Mouse (Mus musculus): ENCODE data around the gene Rnf222. TPM values are rescaled to one million over a fixed set of nuclear protein-coding genes. Genes with fewer than 3 reads are reported as not detected.

The Rnf222 gene
- polyA plus RNA-seq, 1 experiment: not detected

DNA sequence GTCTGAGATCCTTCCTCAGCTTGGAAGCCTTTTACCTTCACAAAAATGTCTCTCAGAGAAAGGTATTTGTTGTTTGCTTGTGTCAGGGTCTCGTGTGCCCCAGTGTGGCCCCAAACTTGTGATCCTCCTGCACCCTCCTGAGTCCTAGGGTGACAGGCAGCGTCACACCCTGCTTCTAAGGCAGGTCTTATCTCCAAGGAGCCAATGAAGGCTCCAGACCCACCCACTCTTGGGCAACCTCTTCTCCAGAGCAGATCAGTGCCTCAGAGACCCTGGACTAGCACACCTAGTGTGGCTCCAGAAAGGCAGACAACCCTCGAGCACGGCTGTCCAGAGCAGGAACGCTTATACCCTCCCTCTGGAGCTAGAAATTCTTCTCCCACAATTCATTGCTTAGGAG is 4.0 kb upstream of the Rnf222 start:
- 46% methylated on average over 5 of the region's 5 CpGs for WGBS

DNA sequence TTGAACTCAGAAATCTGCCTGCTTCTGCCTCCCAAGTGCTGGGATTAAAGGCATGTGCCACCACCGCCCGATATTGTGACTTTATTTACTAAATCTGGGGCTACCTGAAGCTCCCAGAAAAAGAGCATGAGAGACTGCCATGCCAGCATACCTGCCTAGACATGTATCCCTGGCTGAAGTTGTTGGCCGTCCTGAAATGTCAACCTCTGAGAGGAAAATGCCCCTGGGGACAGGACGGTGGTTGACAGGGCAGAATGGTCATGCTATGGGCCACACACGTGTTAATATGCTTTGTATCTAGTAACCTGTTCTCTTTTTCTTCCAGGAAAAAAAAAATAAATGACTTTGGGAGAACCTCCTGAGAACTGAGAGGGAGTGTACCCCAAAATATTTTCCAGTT is 2.3 kb upstream of the Rnf222 start:
- WGBS: 87% methylated on average over 5 of the region's 5 CpGs
- DNase-seq (ENCODE audit: low read depth, low spot score): no peak

More for the DNA sequence above, 4.0 kb upstream of the Rnf222 start:
- DNase-seq (ENCODE audit: low read depth, low spot score): no peak

DNA sequence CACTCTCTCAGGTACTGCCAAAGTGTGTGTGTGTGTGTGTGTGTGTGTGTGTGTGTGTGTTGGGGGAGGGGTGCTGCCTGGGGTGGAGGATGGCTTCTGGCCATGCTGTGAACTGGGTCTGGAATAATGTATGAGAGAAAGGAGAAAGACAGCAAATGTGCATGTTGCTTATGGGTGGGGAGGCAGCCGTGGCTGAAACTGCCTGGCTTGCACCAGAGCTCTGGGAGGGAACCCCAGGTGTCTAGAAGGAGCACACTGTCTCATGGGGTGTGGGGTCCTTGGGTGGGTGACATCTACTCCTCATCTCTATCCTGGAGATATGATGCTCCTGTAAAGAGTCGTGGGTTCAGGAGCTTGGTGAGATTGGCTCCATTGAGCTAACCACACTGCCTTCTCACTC is 300 bp downstream of the Rnf222 start:
- DNase-seq (ENCODE audit: low read depth, low spot score): no peak
- WGBS: 53% methylated on average over 2 of the region's 2 CpGs

DNA sequence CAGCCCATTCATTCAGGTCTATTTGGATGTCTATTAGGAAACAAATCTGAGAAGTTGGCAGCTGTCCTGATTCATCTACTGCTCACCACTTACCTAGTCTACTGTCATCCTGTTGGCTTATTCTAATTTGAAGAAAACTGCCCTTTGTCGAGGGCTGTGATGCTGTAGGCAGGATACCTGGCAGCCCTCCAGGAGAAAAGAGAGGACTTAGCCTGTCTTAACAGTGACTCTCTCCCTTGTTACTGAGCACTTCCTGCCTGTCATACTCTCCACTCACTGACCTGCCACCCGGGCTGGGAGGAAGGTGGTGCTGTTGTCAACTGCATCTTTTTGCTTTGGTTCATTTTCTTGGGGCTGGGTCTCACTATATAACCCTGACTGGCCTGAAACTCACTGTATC is 2.3 kb downstream of the Rnf222 start:
- DNase-seq (ENCODE audit: low read depth, low spot score): no peak
- 4% methylated on average over 2 of the region's 2 CpGs for WGBS

DNA sequence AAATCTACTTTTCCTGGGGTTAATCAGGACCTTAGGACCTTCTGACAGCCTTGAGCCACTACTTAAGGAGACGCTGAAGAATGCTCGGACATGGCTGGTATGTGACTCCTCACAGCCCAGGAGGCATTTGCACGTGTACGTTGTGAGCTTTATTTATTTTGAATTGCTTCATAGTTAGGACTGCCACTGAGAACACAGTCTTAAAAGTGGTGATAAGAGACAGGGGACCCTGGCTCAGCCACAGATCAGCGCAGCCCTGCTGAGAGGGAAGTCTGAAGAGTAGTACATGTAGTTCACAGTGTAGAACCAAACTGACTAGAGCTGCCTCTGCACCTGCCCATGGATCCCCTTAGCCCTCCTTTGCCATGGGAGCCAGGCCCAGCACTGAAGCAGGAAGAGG is 3.5 kb downstream of the Rnf222 start:
- WGBS: 61% methylated on average over 5 of the region's 5 CpGs
- no peak for DNase-seq (ENCODE audit: low read depth, low spot score)

DNA sequence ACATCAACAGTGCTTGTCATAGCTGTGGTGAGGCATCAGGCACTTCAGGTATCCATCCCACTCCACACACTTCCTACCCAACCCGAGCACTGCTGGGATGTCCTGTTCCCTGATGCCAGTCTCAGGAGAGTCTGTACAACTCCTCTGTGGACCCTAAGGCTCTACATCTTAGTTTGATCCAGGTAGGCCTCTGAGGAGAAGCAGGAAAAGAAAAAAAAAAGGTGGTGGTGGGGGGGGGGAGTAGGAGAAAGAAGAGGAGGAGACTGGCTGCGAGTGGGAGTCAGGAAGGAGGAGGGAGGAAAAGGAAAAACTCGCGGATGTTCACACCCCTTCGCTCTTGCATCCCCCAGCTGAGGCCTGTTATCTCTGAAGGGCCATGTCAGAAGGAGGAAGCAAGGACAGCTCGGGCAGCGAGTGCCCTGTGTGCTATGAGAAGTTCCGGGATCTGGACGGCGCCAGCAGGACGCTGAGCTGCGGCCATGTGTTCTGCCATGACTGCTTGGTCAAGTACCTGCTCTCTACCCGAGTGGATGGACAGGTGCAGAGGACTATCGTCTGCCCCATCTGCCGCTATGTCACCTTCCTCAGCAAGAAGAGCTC is 4.0 kb downstream of the Rnf222 start:
- DNase-seq (ENCODE audit: low read depth, low spot score): no peak
- 66% methylated on average over 15 of the region's 15 CpGs for WGBS

DNA sequence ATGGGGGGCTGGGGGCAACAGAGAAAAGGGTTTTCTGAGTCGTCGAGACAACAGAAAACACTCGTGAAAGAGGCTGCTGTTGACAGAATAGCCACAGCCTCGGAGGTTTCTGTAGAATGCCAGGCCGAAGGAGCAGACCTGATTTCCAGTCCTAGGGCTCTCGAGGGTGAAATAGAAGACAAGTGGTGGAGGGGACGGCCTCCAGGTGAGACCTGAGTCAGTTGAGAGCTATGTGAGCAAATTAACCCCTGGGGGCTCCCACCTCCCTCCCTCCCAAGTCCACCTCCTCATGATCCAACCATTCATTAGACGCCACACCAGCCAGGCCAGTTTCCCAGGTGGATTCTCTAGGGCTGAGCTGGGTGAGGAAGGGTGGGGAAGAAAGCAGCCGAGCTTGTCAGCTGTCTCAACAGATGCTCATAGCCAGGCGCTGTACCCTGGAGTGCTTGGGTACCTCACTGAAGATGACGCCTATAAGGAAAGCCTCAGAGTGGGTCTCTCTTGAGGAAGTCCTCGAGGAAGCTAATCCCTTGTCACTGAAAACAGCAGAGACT is 5.6 kb downstream of the Rnf222 start:
- 60% methylated on average over 12 of the region's 12 CpGs for WGBS
- DNase-seq (ENCODE audit: low read depth, low spot score): no peak

DNA sequence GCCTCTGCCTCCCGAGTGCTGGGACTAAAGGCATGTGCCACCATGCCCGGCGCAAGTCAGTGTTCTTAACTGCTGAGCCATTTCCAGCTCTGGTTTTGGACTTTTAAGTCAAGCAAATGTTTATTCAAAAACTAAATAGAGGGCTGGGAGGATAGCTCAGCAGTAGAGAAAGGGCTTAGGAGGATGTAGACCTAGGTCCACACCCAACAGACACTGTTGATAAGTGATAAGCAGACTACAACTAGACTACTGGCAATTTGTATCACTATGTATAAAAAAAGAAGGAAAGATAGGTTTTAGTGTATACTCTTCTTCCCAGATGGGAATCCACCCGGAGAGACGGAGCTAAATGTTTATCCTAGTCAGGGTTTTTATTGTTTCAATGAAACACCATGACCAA is 7.9 kb downstream of the Rnf222 start:
- no peak for DNase-seq (ENCODE audit: low read depth, low spot score)
- 81% methylated on average over 5 of the region's 5 CpGs for WGBS

DNA sequence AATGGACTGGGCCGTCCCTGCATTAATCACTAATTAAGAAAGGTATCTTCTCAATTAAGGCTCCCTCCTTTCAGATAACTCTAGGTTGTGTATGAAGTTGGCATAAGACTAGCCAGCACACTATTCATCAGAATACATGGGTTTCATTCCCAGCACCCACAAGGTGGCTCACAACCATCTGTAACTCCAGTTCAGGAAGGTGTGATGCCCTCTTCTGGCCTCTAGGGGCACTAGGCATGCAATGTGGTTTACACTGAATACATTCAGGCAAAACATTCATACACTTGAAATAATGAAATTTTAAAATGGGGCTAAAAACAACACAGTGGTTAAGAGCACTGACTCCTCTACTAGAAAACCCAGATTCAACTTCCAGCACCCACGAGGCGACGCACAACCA is 8.8 kb downstream of the Rnf222 start:
- 57% methylated on average over 4 of the region's 4 CpGs for WGBS
- DNase-seq (ENCODE audit: low read depth, low spot score): no peak

DNA sequence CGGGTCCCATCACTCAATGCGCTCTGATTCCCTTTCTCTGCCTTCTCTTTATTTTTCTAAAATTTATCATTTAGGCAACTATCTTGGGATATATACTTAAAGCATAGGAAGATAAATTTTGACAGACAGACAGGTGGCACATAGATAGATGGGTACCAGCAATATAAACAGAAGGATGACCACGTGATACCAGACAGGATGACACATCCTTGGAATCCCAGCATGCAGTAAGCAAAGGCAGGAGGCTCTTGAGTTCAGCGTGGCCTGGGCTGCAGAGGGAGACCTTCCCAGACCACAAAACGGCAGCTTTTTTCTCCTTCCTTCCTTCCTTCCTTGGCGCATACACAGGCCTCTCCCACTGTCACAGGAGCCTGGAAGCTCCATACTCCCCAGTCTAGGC is 9.5 kb downstream of the Rnf222 start:
- 61% methylated on average over 6 of the region's 6 CpGs for WGBS
- DNase-seq (ENCODE audit: low read depth, low spot score): no peak

DNA sequence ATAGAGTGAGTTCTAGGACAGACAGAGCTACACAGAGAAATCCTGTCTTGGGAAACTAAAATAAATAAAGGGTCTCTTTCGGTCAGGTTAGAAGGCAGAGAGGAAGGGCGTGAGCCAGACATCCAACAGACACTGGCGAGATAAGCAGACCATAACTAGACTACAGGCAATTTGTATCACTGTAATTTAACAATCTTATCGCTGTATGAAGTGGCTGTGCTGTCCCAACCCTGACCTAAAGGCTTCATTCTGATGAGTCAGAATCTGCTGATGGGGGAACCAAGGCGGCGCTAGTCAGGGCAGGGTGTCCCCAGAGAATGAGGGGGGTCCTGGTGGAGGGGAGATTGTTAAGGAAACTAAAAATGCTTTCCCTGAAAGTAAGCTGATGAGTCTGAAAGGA is 10.4 kb downstream of the Rnf222 start:
- no peak for DNase-seq (ENCODE audit: low read depth, low spot score)
- WGBS: 74% methylated on average over 6 of the region's 6 CpGs

DNA sequence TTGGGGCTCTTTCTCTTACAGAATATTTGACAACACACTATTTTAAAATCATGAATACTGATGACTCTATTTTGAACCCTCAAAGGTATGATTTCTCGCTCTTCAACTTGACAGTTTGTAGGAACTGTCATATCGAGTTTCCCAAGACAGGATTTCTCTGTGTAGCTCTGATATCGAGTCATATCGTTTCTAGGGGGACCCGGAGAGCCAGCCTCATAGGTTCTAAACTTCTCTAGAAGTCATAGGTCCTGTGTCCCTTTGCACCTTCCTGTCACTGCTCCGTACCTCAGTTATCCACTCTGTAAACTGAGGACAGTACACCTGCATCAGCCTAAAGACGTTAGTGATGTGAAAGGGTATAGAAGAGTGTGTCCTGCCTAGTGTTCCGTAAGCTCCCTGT is 11.5 kb downstream of the Rnf222 start:
- no peak for DNase-seq (ENCODE audit: low read depth, low spot score)
- 84% methylated on average over 8 of the region's 8 CpGs for WGBS

DNA sequence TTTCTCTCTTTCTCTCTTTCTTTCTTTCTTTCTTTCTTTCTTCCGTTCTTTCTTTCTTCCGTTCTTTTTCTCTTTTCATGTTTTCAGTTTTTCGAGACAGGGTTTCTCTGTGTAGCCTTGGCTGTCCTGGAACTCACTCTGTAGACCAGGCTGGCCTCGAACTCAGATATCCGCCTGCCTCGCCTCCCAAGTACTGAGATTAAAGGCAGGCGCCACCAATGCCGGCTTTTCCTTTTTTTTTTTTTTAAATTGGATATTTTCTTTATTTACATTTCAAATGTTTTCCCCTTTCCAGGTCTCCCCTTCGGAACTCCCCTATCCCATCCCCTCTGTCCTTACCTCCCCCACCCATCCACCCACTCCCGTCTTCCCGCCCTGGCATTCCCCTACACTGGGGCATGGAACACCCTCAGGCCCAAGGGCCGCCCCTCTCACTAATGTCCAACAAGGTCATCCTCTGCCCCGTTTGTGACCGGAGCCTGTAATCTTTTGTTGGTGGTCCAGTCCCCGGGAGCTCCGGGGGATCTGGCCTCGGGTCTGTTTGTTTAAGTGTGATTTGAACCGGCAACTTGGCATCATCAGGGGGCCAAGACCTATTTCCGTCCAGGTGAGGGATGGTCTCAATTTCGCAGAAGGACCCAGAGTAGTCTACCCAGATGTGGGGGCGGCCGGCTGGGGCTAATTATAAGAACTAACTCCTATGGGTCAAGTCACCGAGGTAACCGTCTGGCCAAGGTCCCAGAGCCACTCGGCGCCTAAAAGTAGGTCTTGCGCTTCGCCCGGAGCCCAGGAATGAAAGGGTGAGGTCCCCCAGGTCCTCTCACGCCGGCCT is 12.4 kb downstream of the Rnf222 start:
- 24% methylated on average over 31 of the region's 31 CpGs for WGBS
- DNase-seq (ENCODE audit: low read depth, low spot score): no peak

DNA sequence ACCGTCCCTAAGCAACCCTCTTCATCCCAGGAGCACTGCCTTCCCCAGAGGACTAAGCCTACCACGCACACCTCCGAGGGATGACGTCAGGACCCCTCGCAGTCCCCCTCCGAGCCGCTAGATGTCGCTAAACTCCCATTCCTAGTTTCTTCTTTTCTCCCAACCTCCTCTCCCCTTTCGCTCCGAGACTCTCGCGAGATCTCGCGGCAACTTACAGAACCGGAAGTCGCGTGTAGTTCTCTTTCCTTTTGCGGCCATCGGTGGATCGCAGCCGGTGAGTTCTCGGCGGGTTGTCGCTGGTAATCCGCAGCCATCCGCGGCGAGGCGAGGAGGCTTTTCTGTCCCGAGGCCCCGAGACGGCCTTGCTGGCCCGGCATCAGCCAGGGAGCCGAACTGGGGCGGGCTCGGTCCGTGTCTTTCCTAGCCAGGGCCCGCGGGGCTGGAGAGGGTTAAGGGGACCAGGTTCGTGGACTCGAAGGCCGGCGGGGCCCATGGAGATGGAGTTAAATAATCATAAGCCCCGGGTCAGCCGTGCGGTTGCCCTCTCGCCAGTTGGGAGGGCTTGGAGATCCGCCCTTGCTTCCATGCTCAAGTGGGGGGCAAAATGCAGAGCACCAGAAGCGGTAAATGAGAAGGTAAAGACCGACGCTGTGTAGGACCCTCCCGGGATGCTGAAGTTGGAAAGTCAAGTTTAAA is 13.1 kb downstream of the Rnf222 start, which contains the start of gene Rpl26:
Gene Rpl26 (plus strand): TSS at position 233 of the 696 bp plus-strand sequence.
- under 1% methylated on average over 52 of the region's 52 CpGs for WGBS
- peak; percentile 99 for DNase-seq (ENCODE audit: low read depth, low spot score)

DNA sequence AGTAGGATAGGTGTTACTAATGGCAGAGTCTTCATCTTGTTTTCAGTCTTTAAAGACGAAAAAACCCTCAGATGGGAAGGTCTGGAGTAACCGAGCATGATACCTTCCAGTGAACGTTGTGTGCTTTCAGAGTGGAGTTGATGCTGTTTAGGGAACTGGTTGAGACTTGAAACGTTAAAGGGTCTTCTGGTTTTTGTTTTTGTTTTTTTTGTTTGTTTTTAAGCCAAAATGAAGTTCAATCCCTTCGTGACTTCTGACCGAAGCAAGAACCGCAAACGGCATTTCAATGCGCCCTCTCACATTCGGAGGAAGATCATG is 13.7 kb downstream of the Rnf222 start:
- no peak for DNase-seq (ENCODE audit: low read depth, low spot score)
- WGBS: under 1% methylated on average over 10 of the region's 10 CpGs

DNA sequence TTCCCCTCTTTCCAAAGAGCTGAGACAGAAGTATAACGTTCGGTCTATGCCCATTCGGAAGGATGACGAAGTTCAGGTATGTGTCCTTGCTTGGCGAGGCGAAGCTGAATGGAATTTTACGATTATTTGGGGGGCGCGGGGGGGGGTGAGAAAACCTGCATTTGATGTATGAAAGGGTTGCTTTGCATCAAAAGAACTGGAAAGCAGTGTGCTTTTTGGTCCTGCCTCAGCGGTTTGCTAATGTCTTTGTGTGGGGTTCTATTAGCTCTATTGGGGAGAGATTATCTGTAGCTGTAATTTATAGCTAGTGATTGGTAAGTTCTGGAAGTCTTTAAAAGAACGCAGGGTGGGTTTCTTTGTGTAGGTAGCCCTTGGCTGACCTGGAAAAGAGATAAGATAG is 14.0 kb downstream of the Rnf222 start:
- DNase-seq (ENCODE audit: low read depth, low spot score): no peak
- 2% methylated on average over 11 of the region's 11 CpGs for WGBS

DNA sequence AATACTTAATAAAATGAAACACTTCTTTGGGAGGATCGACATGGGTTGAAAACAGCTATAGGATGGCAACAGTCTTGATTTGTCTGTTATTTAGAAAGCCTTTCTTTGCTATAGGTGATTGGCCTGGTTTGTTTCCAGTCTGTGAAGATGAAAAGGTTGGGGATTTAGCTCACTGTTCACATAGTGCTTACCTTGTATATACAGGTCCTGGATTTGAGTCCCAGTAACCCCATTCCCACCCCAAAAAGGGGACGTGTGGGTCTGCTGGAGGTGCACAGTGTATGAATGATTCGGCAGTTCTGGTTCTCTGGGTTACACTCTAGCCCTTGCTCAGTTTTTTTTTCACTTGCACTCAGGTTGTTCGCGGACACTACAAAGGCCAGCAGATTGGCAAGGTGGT is 14.5 kb downstream of the Rnf222 start:
- 70% methylated on average over 5 of the region's 5 CpGs for WGBS

DNA sequence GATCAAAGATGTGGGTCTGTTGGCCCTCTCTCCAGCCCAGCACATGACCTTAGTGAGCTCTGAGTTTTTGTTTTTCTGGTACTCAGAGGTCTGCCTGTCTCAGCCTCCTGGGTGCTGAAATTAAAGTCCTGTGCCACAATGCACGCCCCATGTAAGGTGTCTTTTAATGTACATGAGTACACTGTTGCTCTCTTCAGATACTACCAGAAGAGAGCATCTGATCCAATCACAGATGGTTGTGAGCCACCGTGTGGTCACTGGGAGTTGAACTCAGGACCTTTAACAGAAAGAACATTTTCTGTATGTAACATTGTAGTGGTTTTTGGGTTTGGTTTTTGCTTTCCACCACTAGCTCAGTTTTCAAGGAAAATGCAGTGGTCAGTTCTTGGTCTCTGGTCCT is 15.4 kb downstream of the Rnf222 start:
- no peak for DNase-seq (ENCODE audit: low read depth, low spot score)
- WGBS: 69% methylated on average over 2 of the region's 2 CpGs

More for the DNA sequence above, 14.5 kb downstream of the Rnf222 start:
- no peak for DNase-seq (ENCODE audit: low read depth, low spot score)

DNA sequence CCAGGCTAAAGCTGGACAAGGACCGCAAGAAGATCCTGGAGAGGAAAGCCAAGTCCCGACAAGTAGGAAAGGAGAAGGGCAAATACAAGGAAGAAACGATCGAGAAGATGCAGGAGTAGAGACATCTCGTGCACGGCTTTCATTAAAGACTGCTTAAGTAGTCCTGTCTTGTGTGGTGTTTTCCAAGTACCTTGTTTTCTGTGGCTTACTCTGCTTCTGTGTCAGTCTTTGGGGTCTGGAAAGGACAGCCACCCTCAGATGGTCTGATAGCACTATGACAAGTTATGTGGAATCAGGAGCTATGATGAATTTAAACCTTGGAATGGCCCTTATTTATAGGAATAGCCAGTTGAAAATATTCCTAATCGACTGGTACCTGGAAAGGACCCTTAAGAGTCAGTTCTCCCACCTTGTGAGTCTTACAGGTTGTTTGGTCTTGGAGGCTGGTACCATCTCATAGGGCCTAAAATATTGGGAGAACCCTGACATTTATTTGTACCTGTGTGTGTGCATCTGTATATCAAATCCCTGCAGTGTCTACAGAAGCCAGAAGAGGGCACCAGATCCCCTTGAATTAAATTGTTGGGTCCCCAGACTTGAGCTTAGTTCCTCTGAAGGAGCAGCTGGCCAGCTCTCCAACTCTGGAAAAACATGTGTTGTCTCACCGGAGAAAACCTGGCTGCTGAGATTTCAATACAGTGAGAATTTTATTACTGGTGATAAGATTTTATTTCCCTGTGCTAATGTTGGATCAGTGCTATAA is 16.2 kb downstream of the Rnf222 start:
- 67% methylated on average over 8 of the region's 8 CpGs for WGBS
- DNase-seq (ENCODE audit: low read depth, low spot score): peak; percentile 60

DNA sequence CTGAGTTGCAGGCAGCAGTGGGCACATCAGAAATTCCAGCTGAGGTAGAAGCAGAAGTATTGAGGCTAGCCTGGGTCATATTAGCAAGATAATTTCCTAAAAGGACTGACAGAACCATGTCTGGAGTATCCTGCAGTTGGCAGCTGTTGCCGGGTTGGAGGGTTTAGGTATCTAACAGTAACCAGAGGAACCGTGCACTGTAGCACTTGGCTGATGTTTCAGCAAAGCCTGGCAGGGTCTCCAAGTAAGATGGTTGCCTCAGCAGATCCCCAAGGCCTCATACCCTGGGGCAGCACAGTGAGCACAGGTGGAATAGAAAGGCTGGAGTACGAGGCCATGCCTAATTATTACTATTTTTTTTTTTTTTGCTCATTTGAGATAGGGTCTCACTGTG is 16.8 kb downstream of the Rnf222 start:
- no peak for DNase-seq (ENCODE audit: low read depth, low spot score)
- 80% methylated on average over 3 of the region's 3 CpGs for WGBS

Data from large intestine, adult 2 months (tissue).